Mouse (Mus musculus) ES-Bruce4 (cell line): Measurements from ENCODE around the gene Ccdc97.

Experiments
- CTCF ChIP-seq: IDR thresholded peaks from one replicate; pipeline ENCODE4 v1.8.1; 2011; ENCODE audit warnings: low read depth, low read length
- EP300 ChIP-seq: IDR thresholded peaks from 2 replicates; pipeline ENCODE4 v1.6.1; 2011; ENCODE audit warnings: low read depth, low read length; ENCODE audit not compliant: insufficient read depth
- POLR2A ChIP-seq: IDR thresholded peaks from one replicate; pipeline ENCODE4 v1.8.1; 2011; ENCODE audit warnings: low read length; ENCODE audit not compliant: insufficient read depth

- TF ChIP-seq CTCF: no peak
- TF ChIP-seq POLR2A: no peak
- TF ChIP-seq EP300: no peak
Measured at GRCm38 (mm10) chr7:25711165-25711564, 7.7 kb downstream of the Ccdc97 start.
